Mouse (Mus musculus): ENCODE data around the gene Pacsin1. TPM values are rescaled to one million over a fixed set of nuclear protein-coding genes. Genes with fewer than 3 reads are reported as not detected.

The Pacsin1 gene
- polyA plus RNA-seq, 1 experiment: not detected

- Histone ChIP-seq H3K27me3 (ENCODE audit: control insufficient read depth, insufficient read depth, insufficient read length) (peaks cover 25% of the 10 kb centered on the region), H3K79me3 (ENCODE audit: low read depth) (no peaks in the 10 kb centered on the region), H3K36me3 (ENCODE audit: control insufficient read depth, insufficient read depth) (no peaks in the 10 kb centered on the region), H3ac (ENCODE audit: control insufficient read depth, insufficient read length, low read depth) (no peak overlapping the region), H3K4me3 (ENCODE audit: insufficient read depth, poor library complexity, severe bottlenecking) (no peak overlapping the region), H3K79me2 (ENCODE audit: control insufficient read depth, insufficient read depth) (no peaks in the 10 kb centered on the region)
- TF ChIP-seq MYOG (IDR thresholded peaks at IDR 0.05; ENCODE audit: control insufficient read depth, extremely low read depth, insufficient read length): no peak
- TF ChIP-seq MYOD1 (IDR thresholded peaks at IDR 0.05; ENCODE audit: control insufficient read depth, insufficient read length, low read depth): no peak
- TF ChIP-seq FOSL1 (IDR thresholded peaks at IDR 0.05; ENCODE audit: insufficient read depth, low read length, poor library complexity, severe bottlenecking): no peak
- TF ChIP-seq CEBPB (IDR thresholded peaks at IDR 0.05; ENCODE audit: low read depth): no peak
- TF ChIP-seq MAX (IDR thresholded peaks at IDR 0.05): no peak
- TF ChIP-seq CTCF (IDR thresholded peaks at IDR 0.05; ENCODE audit: control insufficient read depth, insufficient read depth, insufficient read length): no peak
- TF ChIP-seq USF1 (IDR thresholded peaks at IDR 0.05; ENCODE audit: low read depth): no peak
Observed at GRCm38 (mm10) chr17:27656414-27656813, 1.1 kb downstream of the Pacsin1 start.

- no peaks in the 10 kb centered on the region for H3K79me3 ChIP-seq (ENCODE audit: low read depth)
- no peak overlapping the region for H3K4me3 ChIP-seq (ENCODE audit: insufficient read depth, poor library complexity, severe bottlenecking)
- no peak overlapping the region for H3ac ChIP-seq (ENCODE audit: control insufficient read depth, insufficient read length, low read depth)
- peaks cover 25% of the 10 kb centered on the region for H3K27me3 ChIP-seq (ENCODE audit: control insufficient read depth, insufficient read depth, insufficient read length)
- TF ChIP-seq USF1 (IDR thresholded peaks at IDR 0.05; ENCODE audit: low read depth) (no peak), MYOG (IDR thresholded peaks at IDR 0.05; ENCODE audit: control insufficient read depth, extremely low read depth, insufficient read length) (no peak), CEBPB (IDR thresholded peaks at IDR 0.05; ENCODE audit: low read depth) (no peak), FOSL1 (IDR thresholded peaks at IDR 0.05; ENCODE audit: insufficient read depth, low read length, poor library complexity, severe bottlenecking) (no peak), MYOD1 (IDR thresholded peaks at IDR 0.05; ENCODE audit: control insufficient read depth, insufficient read length, low read depth) (no peak), CTCF (IDR thresholded peaks at IDR 0.05; ENCODE audit: control insufficient read depth, insufficient read depth, insufficient read length) (no peak), MAX (IDR thresholded peaks at IDR 0.05) (no peak)
- no peaks in the 10 kb centered on the region for H3K36me3 ChIP-seq (ENCODE audit: control insufficient read depth, insufficient read depth)
- H3K79me2 ChIP-seq (ENCODE audit: control insufficient read depth, insufficient read depth): no peaks in the 10 kb centered on the region
Observed at GRCm38 (mm10) chr17:27657123-27657522, 1.8 kb downstream of the Pacsin1 start.

GRCm38 (mm10) chr17:27658767-27659166, 3.5 kb downstream of the Pacsin1 start:
- H3K36me3 ChIP-seq (ENCODE audit: control insufficient read depth, insufficient read depth): no peaks in the 10 kb centered on the region
- peaks cover 24% of the 10 kb centered on the region for H3K27me3 ChIP-seq (ENCODE audit: control insufficient read depth, insufficient read depth, insufficient read length)
- H3K4me3 ChIP-seq (ENCODE audit: insufficient read depth, poor library complexity, severe bottlenecking): no peak overlapping the region
- H3K79me2 ChIP-seq (ENCODE audit: control insufficient read depth, insufficient read depth): no peaks in the 10 kb centered on the region
- H3K79me3 ChIP-seq (ENCODE audit: low read depth): no peaks in the 10 kb centered on the region
- no peak for TF ChIP-seq CEBPB (IDR thresholded peaks at IDR 0.05; ENCODE audit: low read depth)
- TF ChIP-seq FOSL1 (IDR thresholded peaks at IDR 0.05; ENCODE audit: insufficient read depth, low read length, poor library complexity, severe bottlenecking): no peak
- no peak for TF ChIP-seq CTCF (IDR thresholded peaks at IDR 0.05; ENCODE audit: control insufficient read depth, insufficient read depth, insufficient read length)
- no peak for TF ChIP-seq MYOG (IDR thresholded peaks at IDR 0.05; ENCODE audit: control insufficient read depth, extremely low read depth, insufficient read length)
- no peak for TF ChIP-seq MAX (IDR thresholded peaks at IDR 0.05)
- TF ChIP-seq USF1 (IDR thresholded peaks at IDR 0.05; ENCODE audit: low read depth): no peak
- TF ChIP-seq MYOD1 (IDR thresholded peaks at IDR 0.05; ENCODE audit: control insufficient read depth, insufficient read length, low read depth): no peak
- H3ac ChIP-seq (ENCODE audit: control insufficient read depth, insufficient read length, low read depth): no peak overlapping the region

GRCm38 (mm10) chr17:27671720-27672119, 16.4 kb downstream of the Pacsin1 start:
- no peaks in the 10 kb centered on the region for H3K79me3 ChIP-seq (ENCODE audit: low read depth)
- H3ac ChIP-seq (ENCODE audit: control insufficient read depth, insufficient read length, low read depth): no peak overlapping the region
- H3K79me2 ChIP-seq (ENCODE audit: control insufficient read depth, insufficient read depth): no peaks in the 10 kb centered on the region
- no peaks in the 10 kb centered on the region for H3K36me3 ChIP-seq (ENCODE audit: control insufficient read depth, insufficient read depth)
- no peak overlapping the region for H3K4me3 ChIP-seq (ENCODE audit: insufficient read depth, poor library complexity, severe bottlenecking)
- no peak for TF ChIP-seq MYOG (IDR thresholded peaks at IDR 0.05; ENCODE audit: control insufficient read depth, extremely low read depth, insufficient read length)
- no peak for TF ChIP-seq CEBPB (IDR thresholded peaks at IDR 0.05; ENCODE audit: low read depth)
- TF ChIP-seq USF1 (IDR thresholded peaks at IDR 0.05; ENCODE audit: low read depth): no peak
- no peak for TF ChIP-seq CTCF (IDR thresholded peaks at IDR 0.05; ENCODE audit: control insufficient read depth, insufficient read depth, insufficient read length)
- TF ChIP-seq FOSL1 (IDR thresholded peaks at IDR 0.05; ENCODE audit: insufficient read depth, low read length, poor library complexity, severe bottlenecking): no peak
- no peak for TF ChIP-seq MAX (IDR thresholded peaks at IDR 0.05)
- TF ChIP-seq MYOD1 (IDR thresholded peaks at IDR 0.05; ENCODE audit: control insufficient read depth, insufficient read length, low read depth): no peak
- H3K27me3 ChIP-seq (ENCODE audit: control insufficient read depth, insufficient read depth, insufficient read length): peaks cover 12% of the 10 kb centered on the region

- Histone ChIP-seq H3ac (ENCODE audit: control insufficient read depth, insufficient read length, low read depth) (no peak overlapping the region), H3K27me3 (ENCODE audit: control insufficient read depth, insufficient read depth, insufficient read length) (peaks cover 4% of the 10 kb centered on the region), H3K79me3 (ENCODE audit: low read depth) (no peaks in the 10 kb centered on the region), H3K36me3 (ENCODE audit: control insufficient read depth, insufficient read depth) (no peaks in the 10 kb centered on the region), H3K79me2 (ENCODE audit: control insufficient read depth, insufficient read depth) (no peaks in the 10 kb centered on the region), H3K4me3 (ENCODE audit: insufficient read depth, poor library complexity, severe bottlenecking) (no peak overlapping the region)
- TF ChIP-seq MAX (IDR thresholded peaks at IDR 0.05): no peak
- no peak for TF ChIP-seq MYOD1 (IDR thresholded peaks at IDR 0.05; ENCODE audit: control insufficient read depth, insufficient read length, low read depth)
- TF ChIP-seq CEBPB (IDR thresholded peaks at IDR 0.05; ENCODE audit: low read depth): no peak
- no peak for TF ChIP-seq FOSL1 (IDR thresholded peaks at IDR 0.05; ENCODE audit: insufficient read depth, low read length, poor library complexity, severe bottlenecking)
- no peak for TF ChIP-seq CTCF (IDR thresholded peaks at IDR 0.05; ENCODE audit: control insufficient read depth, insufficient read depth, insufficient read length)
- no peak for TF ChIP-seq USF1 (IDR thresholded peaks at IDR 0.05; ENCODE audit: low read depth)
- no peak for TF ChIP-seq MYOG (IDR thresholded peaks at IDR 0.05; ENCODE audit: control insufficient read depth, extremely low read depth, insufficient read length)
Observed at GRCm38 (mm10) chr17:27673945-27674344, 18.6 kb downstream of the Pacsin1 start.

- H3ac ChIP-seq (ENCODE audit: control insufficient read depth, insufficient read length, low read depth): no peak overlapping the region
- peaks cover 4% of the 10 kb centered on the region for H3K27me3 ChIP-seq (ENCODE audit: control insufficient read depth, insufficient read depth, insufficient read length)
- H3K4me3 ChIP-seq (ENCODE audit: insufficient read depth, poor library complexity, severe bottlenecking): no peak overlapping the region
- no peaks in the 10 kb centered on the region for H3K79me3 ChIP-seq (ENCODE audit: low read depth)
- H3K36me3 ChIP-seq (ENCODE audit: control insufficient read depth, insufficient read depth): no peaks in the 10 kb centered on the region
- TF ChIP-seq USF1 (IDR thresholded peaks at IDR 0.05; ENCODE audit: low read depth) (no peak), MYOG (IDR thresholded peaks at IDR 0.05; ENCODE audit: control insufficient read depth, extremely low read depth, insufficient read length) (no peak), MYOD1 (IDR thresholded peaks at IDR 0.05; ENCODE audit: control insufficient read depth, insufficient read length, low read depth) (no peak), CEBPB (IDR thresholded peaks at IDR 0.05; ENCODE audit: low read depth) (no peak), CTCF (IDR thresholded peaks at IDR 0.05; ENCODE audit: control insufficient read depth, insufficient read depth, insufficient read length) (no peak), MAX (IDR thresholded peaks at IDR 0.05) (no peak), FOSL1 (IDR thresholded peaks at IDR 0.05; ENCODE audit: insufficient read depth, low read length, poor library complexity, severe bottlenecking) (no peak)
- H3K79me2 ChIP-seq (ENCODE audit: control insufficient read depth, insufficient read depth): no peaks in the 10 kb centered on the region
Observed at GRCm38 (mm10) chr17:27675453-27675852, 20.1 kb downstream of the Pacsin1 start.
